Mouse (Mus musculus) midbrain, postnatal 0 days (tissue): ENCODE data around the gene Prap1. TPM values are rescaled to one million over a fixed set of nuclear protein-coding genes. Genes with fewer than 3 reads are reported as not detected.
A peak's percentile ranks its signal among the peaks of the same experiment; 100 is the strongest.
"Not testable (repeated sequence)": the region's sequence is repeated elsewhere in the genome, so short reads cannot be mapped to it uniquely, and the experiment has no call there.

Experiments
- ATAC-seq: fragments of 200-750 bp; cut with Nextera tagmentation; 2 replicates; pipeline ENCODE4 v1.8.0; 2017; ENCODE audit warnings: moderate number of reproducible peaks, mild to moderate bottlenecking, moderate TSS enrichment, moderate library complexity; ENCODE audit not compliant: low FRiP score
- DNase-seq: peaks from one replicate; pipeline ENCODE4 v3.0.0-alpha.2; 2015; ENCODE audit warnings: low spot score
- H3K27ac ChIP-seq: fragments of 300-500 bp; sonication (generic); 2 replicates; pipeline ENCODE4 v1.5.1; 2014; ENCODE audit warnings: low read depth, mild to moderate bottlenecking, low read length, mixed read lengths
- H3K27me3 ChIP-seq: fragments of 300-500 bp; sonication (generic); 2 replicates; pipeline ENCODE4 v1.6.1; 2014; ENCODE audit warnings: low read length, control low read depth, mixed read lengths; ENCODE audit not compliant: insufficient read depth
- H3K36me3 ChIP-seq: fragments of 300-500 bp; sonication (generic); 2 replicates; pipeline ENCODE4 v1.6.1; 2014; ENCODE audit warnings: low read length, control low read depth, mixed read lengths; ENCODE audit not compliant: insufficient read depth
- H3K4me1 ChIP-seq: fragments of 300-500 bp; sonication (generic); 2 replicates; pipeline ENCODE4 v1.6.1; 2014; ENCODE audit warnings: mild to moderate bottlenecking, control low read depth, antibody characterized with exemption, low read length, mixed read lengths; ENCODE audit not compliant: insufficient read depth
- H3K4me2 ChIP-seq: fragments of 300-500 bp; sonication (generic); 2 replicates; pipeline ENCODE4 v1.6.1; 2014; ENCODE audit warnings: low read depth, mild to moderate bottlenecking, low read length, mixed read lengths; ENCODE audit not compliant: poor library complexity, severe bottlenecking
- H3K4me3 ChIP-seq: fragments of 300-500 bp; sonication (generic); 2 replicates; pipeline ENCODE4 v1.5.1; 2014; ENCODE audit warnings: low read depth, mild to moderate bottlenecking, low read length, moderate library complexity
- H3K9ac ChIP-seq: fragments of 300-500 bp; sonication (generic); replicated peaks from 2 replicates; pipeline ENCODE4 v1.6.1; 2014; ENCODE audit warnings: mild to moderate bottlenecking, low read length, moderate library complexity, mixed read lengths; ENCODE audit not compliant: poor library complexity, severe bottlenecking
- H3K9me3 ChIP-seq: fragments of 300-500 bp; sonication (generic); 2 replicates; pipeline ENCODE4 v1.6.1; 2016; ENCODE audit warnings: low read length, control low read depth
- CTCF ChIP-seq: IDR thresholded peaks from 2 replicates; pipeline ENCODE4 v1.5.1; 2016; ENCODE audit warnings: antibody characterized with exemption, mild to moderate bottlenecking
- WGBS: fragments of 180-500 bp; shearing (Covaris S2); extraction: QIAGEN DNeasy Blood & Tissue Kit; methylation state at CpG from one replicate; pipeline ENCODE4 v1.1.7; 2014; 5-methylcytosine and 5-hydroxymethylcytosine counted together
- polyA plus RNA-seq: library from polyadenylated mRNA; unstranded; fragments of >200 nt; fragmentation: Nextera tagmentation; extraction: Ambion mirVana; gene quantifications from 2 replicates; pipeline ENCODE4 v1.2.1, GENCODE M21; 2015
- total RNA-seq: library from RNA; depleted of rRNA; stranded (reverse); fragments of >200 nt; gene quantifications from 2 replicates; pipeline ENCODE4 v1.2.3, GENCODE M21; 2014

Prap1 gene
- total and polyA plus RNA-seq, 2 experiments from 2014 or later: not detected

DNA sequence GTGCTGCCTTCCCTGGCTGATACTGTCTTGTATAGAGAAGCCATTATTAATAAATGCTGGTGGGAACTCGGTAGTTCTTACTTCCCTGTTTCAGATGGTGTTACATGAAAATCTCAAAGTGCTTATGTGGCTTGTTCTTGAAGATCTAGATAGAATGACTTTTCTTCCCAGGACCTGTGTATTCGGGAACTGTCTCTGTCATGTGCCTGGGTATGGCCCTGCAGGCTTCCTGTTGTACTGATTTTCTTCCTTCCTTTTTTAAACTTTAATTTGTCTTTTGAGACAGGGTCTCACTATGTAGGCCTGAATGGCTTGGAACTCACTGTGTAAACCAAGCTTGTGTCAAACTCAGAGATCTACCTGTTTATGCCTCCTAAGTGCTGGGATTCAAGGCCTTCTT, 34.7 kb downstream of the Prap1 start:
- no peak for ATAC-seq
- no peak for DNase-seq
- WGBS: 89% methylated on average over 2 of the region's 2 CpGs

DNA sequence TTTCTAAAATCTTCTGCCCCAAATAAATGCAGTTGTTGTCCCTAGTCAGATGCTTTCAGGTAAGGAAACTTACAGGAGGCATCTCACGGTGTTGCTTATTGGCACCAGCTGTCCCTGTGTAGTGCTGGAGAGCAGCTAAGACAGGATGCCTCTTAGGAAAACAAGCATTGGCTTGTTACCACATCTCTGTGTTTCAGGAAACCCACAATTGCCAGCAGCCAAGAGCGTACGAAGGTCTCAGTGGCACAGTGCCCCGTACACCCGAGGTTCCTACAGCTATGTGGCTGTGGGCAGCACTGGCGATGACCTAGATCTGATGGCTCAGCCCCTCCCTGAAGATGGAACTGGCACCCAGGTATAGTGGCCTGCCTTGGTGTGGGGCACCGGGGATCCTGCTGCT, 39.0 kb downstream of the Prap1 start:
- not testable (repeated sequence) for H3K27me3 ChIP-seq, H3K4me1 ChIP-seq, ATAC-seq, H3K4me3 ChIP-seq, H3K27ac ChIP-seq, DNase-seq, H3K9ac ChIP-seq, H3K9me3 ChIP-seq, H3K36me3 ChIP-seq, H3K4me2 ChIP-seq
- WGBS: 89% methylated on average over 7 of the region's 7 CpGs

More for the DNA sequence above, 34.7 kb downstream of the Prap1 start:
- H3K27ac ChIP-seq: no peak overlapping the region
- H3K4me2 ChIP-seq: no peak overlapping the region
- no peak for TF ChIP-seq CTCF
- no peaks in the 10 kb centered on the region for H3K36me3 ChIP-seq
- no peaks in the 10 kb centered on the region for H3K9me3 ChIP-seq
- H3K4me3 ChIP-seq: no peak overlapping the region
- no peaks in the 10 kb centered on the region for H3K27me3 ChIP-seq
- H3K4me1 ChIP-seq: peaks cover 5% of the 10 kb centered on the region; the same call in 1 of the 2 replicates
- H3K9ac ChIP-seq: no peak overlapping the region

DNA sequence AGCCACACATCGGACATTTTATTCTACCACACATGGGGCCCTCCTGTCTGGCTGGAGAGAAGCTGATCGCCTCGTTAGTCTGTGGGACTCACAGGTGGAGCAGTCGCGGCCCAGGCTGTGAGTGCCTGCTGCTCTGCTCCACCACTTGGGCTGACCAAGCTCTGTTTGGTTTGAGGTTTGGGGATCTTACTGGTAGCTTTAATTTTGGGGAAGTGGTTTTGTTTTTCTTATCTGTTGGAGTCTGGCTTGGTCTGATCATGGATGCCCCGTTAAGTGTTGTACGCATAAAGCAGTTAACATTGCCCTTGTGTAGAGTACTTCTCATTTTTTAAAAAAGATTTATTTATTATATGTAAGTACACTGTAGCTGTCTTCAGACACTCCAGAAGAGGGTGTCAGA, 40.8 kb downstream of the Prap1 start:
- H3K4me2 ChIP-seq, H3K36me3 ChIP-seq, H3K4me1 ChIP-seq, H3K9ac ChIP-seq, DNase-seq, ATAC-seq, H3K27ac ChIP-seq, H3K9me3 ChIP-seq, H3K27me3 ChIP-seq, H3K4me3 ChIP-seq: not testable (repeated sequence)
- WGBS: 94% methylated on average over 3 of the region's 7 CpGs

DNA sequence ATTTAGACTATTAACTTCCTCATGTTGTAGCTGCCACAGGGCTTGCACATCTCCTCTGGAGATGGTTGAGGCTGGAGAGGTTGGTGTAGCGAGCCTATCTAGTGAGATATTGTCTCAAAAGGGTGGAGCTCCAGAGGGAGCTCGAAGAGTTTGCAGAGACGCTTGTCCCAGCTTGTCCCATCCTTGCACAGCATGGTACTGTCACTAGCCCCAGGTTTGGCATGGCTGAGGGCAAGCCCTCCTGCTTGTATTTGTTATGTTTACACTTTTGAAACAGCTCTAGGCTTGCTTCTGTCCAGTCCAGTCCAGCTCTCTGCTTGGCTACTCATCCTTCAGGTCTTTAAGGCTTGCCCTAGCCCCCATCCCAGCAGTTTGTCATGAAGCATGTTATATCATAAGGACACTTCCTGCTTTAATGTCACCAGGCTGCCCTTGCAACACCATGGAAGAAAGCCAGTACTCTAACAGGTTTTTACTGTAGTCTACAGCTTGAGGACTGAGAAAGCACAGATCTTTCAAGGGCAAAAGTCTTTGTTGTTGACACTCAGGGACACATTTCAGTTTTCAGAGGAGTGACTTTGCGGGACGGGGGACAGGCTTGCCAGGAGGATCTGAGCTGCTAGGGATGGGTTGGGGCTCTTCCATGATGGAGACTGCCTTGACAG, 42.0 kb downstream of the Prap1 start:
- Histone ChIP-seq H3K4me2 (no peak overlapping the region), H3K36me3 (no peaks in the 10 kb centered on the region), H3K4me3 (no peak overlapping the region), H3K9ac (no peak overlapping the region), H3K9me3 (no peaks in the 10 kb centered on the region), H3K4me1 (peaks cover 4% of the 10 kb centered on the region), H3K27ac (no peak overlapping the region), H3K27me3 (no peaks in the 10 kb centered on the region)
- ATAC-seq (no peak), DNase-seq (no peak)
- no peak for TF ChIP-seq CTCF
- 85% methylated on average over 5 of the region's 5 CpGs for WGBS

GRCm38 (mm10) chr7:140137135-140138020, 44.2 kb downstream of the Prap1 start, which contains the start of gene Mtg1:
Mtg1 (plus strand) TSS chr7:140137564.
- DNase-seq (peak; percentile 96), ATAC-seq (peak; percentile 97)
- H3K27me3 ChIP-seq: no peaks in the 10 kb centered on the region
- no peaks in the 10 kb centered on the region for H3K9me3 ChIP-seq
- peak; percentile 24; the same call in 1 of the 2 replicates for TF ChIP-seq CTCF
- peak within 1 kb of the TSS; percentile 88 for H3K4me2 ChIP-seq
- peak within 1 kb of the TSS; percentile 63 for H3K4me3 ChIP-seq
- H3K27ac ChIP-seq: peak within 1 kb of the TSS; percentile 89
- H3K36me3 ChIP-seq: no peaks in the 10 kb centered on the region
- H3K9ac ChIP-seq: peak within 1 kb of the TSS; percentile 76
- H3K4me1 ChIP-seq: peaks cover 4% of the 10 kb centered on the region
- WGBS: 2% methylated on average over 39 of the region's 39 CpGs

DNA sequence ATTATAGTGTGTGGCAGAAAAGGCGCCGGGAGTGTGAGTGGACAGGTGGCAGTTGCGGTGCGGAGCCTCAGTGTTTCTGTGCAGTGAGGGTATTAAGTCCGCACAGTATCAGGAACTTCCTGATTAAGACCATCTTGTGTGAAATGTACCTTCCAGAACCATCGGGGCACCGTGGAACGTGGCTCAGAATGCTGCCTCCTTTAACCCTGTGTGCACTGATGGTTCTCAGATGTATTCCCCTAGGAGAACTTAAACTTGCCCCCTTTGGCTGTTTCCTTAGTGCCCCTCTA, 44.8 kb downstream of the Prap1 start:
- Histone ChIP-seq H3K4me3 (peak overlapping the region; percentile 63), H3K4me1 (peaks cover 4% of the 10 kb centered on the region), H3K9me3 (no peaks in the 10 kb centered on the region), H3K27me3 (no peaks in the 10 kb centered on the region), H3K27ac (peak overlapping the region; percentile 89), H3K36me3 (no peaks in the 10 kb centered on the region), H3K9ac (peak overlapping the region; percentile 76), H3K4me2 (peak overlapping the region; percentile 88)
- under 1% methylated on average over 8 of the region's 8 CpGs for WGBS
- DNase-seq (no peak), ATAC-seq (no peak; the same call in 1 of the 2 replicates)
- no peak for TF ChIP-seq CTCF
